Mouse (Mus musculus) left cerebral cortex, postnatal 36 days (tissue): Measurements from ENCODE around the gene Sars2. TPM values are rescaled to one million over a fixed set of nuclear protein-coding genes. Genes with fewer than 3 reads are reported as not detected.

Experiments used
- DNase-seq, 2 experiments: peaks; one replicate each; pipeline ENCODE4 v3.0.0; 2021 to 2022; ENCODE audit warnings: low spot score in 2 of 2, mixed read lengths in 1 of 2
- intact Hi-C: fragments of 180-260 bp; cut with DNase I; formaldehyde crosslinking; loops from one replicate; pipeline ENCODE4 v1.15.1; 2025
- total RNA-seq, 2 experiments: library from RNA; stranded (reverse); gene quantifications; 2 replicates each; pipeline ENCODE4 v1.2.3; 2021

Sars2 gene
- total RNA-seq, 2 experiments from 2014 or later: 14.9 to 15.1 TPM

- intact Hi-C loops: no loop called here
Measured at GRCm38 (mm10) chr7:28722079-28722478, 19.7 kb upstream of the Sars2 start.

DNA sequence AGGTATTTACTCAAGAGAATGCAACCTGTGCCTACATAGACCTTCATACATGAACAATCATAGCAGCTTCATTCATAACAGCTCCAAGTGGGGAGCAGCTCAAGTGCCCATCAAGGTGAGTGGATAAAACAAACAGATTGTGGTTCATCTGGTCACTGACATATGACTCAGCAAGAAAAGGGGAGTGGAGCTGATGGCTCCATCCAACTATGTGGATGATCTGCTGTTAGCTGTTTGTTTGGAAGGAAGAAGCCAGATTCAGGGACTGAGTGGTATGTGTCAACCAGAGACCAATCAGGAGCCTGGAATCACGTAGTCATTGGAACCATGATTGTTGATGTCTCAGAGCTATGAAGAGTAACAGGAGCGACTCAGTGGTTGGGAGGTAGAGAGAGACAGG, 17.2 kb upstream of the Sars2 start:
- intact Hi-C loops: no loop called here
- DNase-seq: no peak

More at GRCm38 (mm10) chr7:28722079-28722478, 19.7 kb upstream of the Sars2 start:
- DNase-seq: no peak

DNA sequence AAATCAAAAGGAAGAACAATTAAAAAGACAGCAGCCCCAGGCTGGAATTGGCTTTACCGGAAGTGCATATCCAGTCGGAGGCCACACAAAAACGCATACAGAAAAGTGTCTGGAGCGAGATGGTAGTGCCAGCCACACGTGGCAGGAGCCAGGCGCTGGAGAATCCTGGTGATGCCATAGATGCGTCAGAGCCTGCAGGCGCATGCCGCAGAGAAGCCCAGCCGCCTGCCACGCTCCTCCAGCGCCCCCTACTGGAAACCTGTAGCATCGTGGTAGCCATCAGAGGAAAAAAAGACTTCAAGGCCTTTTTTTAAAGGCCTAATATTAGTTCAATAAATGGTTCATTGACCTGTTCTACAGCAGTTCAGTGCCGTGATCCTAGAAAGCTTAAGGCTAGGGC, 15.2 kb upstream of the Sars2 start:
- intact Hi-C loops: loop anchor here (2.0 kb wide), 3 partner anchors 126 to 290 kb away; partner anchors contain the start of gene Gmfg
- peak; percentile 76 to 79 for DNase-seq

GRCm38 (mm10) chr7:28727649-28728340, 14.0 kb upstream of the Sars2 start:
- DNase-seq: peak; percentile 28 to 37
- intact Hi-C loops: loop anchor here (2.0 kb wide), 3 partner anchors 127 to 291 kb away; partner anchors contain the start of gene Gmfg

GRCm38 (mm10) chr7:28732341-28733142, 9.2 kb upstream of the Sars2 start:
- intact Hi-C loops: no loop called here
- no peak for DNase-seq

GRCm38 (mm10) chr7:28733211-28733610, 8.6 kb upstream of the Sars2 start:
- intact Hi-C loops: no loop called here
- DNase-seq: no peak

GRCm38 (mm10) chr7:28735701-28736100, 6.1 kb upstream of the Sars2 start:
- DNase-seq: no peak
- intact Hi-C loops: no loop called here

DNA sequence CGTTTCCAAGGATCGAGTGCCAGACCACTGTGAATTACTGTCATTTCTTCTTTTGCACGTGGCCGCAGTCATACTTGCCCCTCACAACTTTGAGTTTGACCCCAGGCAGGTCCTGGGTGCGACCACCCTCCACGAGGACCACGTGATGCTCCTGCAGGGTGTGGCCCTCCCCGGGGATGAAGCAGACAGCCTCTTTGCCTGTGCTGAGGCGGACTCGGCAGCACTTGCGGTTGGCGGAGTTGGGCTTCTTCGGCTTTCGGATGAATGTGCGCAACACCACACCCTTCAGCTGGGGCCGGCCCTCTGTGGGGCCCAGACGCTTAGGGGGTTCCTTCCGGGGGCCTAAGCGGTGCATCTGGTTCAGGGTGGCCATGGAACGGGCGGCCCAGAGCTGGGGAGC, 2.0 kb upstream of the Sars2 start:
- intact Hi-C loops: no loop called here
- no peak for DNase-seq

DNA sequence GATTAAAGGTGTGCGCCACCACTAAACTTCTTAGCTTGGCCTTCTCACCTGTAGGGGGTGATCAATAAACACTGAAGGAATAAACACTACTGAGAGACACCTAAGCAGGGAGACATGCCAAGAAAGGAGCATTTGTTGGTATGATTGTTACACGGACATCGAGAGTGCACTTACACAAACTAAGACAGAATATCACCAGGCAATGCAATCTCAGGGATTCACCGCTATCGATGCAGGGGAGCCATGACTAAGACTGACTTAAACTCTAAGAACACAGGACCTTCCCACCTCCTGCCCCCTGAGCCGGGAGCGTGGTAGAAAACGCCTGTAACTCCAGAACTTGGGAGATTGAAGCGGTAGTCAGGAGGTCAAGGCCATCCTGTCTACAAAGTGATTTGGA, 843 bp upstream of the Sars2 start:
- no peak for DNase-seq
- intact Hi-C loops: no loop called here

DNA sequence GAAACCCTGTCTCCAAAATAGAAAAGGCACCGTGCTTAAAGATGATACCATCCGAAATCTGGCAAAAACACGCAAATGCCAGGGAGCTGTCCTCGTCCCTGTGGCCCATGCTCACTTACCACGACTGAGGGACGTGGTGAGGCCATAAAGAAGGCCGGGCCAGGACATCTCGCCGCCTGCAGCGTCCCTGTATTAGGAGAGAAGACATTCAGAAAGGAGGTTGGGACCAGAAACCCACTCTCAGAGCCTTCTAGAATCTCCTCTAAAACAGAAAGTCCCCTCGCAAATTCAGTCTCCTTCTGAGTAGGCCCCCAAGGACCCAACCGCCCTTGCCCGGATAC, 454 bp upstream of the Sars2 start:
- intact Hi-C loops: no loop called here
- DNase-seq: no peak

DNA sequence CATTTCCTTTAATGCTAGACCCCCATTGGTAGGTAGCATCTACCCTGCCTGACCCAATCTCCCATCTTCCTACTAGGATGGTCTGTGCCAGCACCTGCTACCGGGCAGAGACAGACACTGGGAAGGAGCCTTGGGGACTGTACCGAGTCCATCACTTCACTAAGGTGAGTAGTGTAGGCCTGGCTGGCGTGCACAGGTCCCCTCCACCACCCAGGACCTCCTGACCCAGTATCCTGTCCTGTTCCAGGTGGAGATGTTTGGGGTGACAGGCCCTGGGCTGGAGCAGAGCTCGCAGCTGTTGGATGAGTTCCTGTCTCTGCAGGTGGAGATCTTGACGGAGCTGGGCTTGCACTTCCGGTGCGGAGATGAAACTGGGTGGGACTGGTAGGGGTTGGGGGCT, 8.1 kb downstream of the Sars2 start:
- DNase-seq: no peak
- intact Hi-C loops: no loop called here

DNA sequence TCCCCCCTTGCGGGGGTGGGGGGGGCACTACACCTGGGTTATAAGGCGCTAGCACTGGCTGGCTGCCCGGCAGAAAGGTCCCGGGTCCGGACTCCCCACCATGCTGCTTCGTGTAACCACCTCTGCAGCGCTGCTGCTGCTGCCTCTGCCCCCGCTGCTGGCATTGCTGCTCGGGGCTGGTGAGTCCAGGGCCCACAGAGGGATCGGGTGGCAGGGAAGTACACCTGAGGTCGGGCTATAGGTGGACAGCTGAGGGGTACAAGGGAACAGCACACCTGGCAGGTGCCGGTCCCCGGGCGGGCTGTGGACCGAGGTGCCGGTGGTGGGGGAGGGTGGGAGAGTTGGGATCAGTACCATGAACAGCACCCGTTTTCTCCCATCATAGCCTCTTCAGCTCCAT, 14.3 kb downstream of the Sars2 start, which contains the start of gene Ccer2:
TSS of gene Ccer2 (plus strand) at position 96 of the 400 bp plus-strand sequence.
- intact Hi-C loops: no loop called here
- no peak for DNase-seq

DNA sequence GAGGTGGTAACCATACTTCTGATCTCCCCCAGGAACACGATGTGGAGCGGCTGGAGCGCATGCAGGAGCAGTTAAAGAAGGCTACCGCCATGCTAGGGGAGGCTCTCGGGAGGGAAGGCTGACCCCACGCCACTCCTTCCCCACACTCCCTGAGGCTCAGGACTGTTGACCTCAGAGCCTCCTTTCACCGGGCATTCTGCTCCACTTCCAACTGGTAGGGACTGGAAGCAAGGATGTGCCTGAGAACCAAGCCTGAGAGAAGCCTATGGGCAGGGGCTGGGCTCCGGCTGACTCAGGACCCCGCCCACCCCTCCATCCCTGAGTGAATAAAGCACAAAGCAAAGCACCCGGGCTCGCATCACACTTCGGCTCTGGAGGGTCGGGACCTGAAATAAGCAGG, 16.8 kb downstream of the Sars2 start:
- intact Hi-C loops: no loop called here
- no peak for DNase-seq

DNA sequence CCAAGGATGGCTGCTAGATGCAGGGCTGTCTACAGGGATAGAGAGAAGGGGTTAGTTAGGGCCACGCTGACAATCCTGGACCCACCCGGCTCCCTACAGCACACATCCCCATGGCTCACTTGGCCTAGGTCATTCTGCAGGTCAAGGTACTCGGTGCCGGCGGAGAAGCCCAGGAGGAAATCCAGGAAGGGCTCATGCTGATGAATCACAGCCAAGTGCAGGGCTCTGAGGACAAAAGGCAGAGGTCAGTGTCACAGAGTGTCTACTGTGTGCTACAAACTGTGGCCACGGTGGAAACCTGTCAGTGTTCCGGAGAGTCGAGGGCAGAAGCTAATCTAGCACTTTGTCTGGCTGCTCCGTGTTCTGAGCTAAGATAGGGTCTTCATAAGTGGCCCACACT, 20.1 kb downstream of the Sars2 start:
- DNase-seq: no peak
- intact Hi-C loops: no loop called here

GRCm38 (mm10) chr7:28765211-28765610, 23.4 kb downstream of the Sars2 start:
- intact Hi-C loops: no loop called here
- DNase-seq: no peak

DNA sequence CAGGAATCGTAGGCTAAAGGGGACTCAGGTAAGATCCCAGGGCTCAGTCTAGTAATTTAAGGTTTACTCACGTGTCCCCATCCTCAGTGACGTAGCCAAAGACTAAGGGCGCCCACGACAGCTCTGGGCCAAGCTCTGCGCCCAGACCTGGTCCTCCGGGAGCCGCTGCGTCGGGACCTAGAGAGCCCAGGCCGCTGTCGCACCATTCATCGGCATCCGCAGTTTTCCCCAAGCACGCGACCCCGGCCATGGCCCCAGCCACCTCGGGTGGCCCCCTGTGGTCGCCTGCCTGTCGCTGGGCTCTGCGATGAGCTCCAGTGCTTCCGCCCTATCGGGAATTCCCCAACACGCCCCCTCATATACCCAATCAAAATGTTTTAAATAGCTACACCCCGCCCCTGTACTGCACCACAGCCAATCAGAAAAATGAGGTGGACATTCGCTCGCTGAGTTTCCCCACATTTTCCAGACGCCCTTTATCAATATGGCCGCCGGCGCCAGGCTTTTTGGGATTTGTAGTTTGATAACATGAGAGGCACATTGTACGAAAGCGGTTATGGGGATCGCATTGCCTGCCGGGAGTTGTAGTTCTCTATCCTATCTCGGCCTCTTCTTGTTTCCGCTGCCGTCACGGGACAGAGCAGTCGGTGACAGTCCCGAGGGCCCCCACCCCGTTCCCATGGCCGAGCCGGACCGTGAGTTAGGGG, 24.5 kb downstream of the Sars2 start, which contains the start of gene Sirt2:
TSS of gene Sirt2 (plus strand) at position 563 of the 707 bp plus-strand sequence.
- intact Hi-C loops: no loop called here
- DNase-seq: peak; percentile 98

DNA sequence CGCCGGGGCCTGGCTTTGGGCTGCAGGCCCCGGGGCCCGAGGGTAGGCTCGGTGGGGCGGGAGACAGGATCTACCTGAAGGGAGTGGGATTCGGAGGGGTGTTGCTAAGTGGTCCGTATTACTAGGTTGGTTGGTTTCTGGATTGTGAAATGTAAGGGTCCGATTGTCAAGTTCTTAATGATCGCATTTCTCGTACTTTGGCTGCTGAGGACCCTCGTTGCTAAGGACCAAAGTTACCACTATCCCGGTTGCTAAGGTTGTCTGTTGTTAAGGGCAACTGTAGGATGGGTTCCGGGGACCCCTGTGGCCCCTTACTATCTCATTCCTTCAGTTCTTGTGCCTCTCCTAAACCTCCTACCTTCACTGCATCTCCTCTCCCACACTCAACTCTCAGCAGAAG, 25.1 kb downstream of the Sars2 start:
- DNase-seq: no peak
- intact Hi-C loops: no loop called here

- intact Hi-C loops: no loop called here
- DNase-seq: no peak
Measured at GRCm38 (mm10) chr7:28767462-28767965, 25.7 kb downstream of the Sars2 start, which contains the start of gene Nfkbib. Nfkbib (minus strand) TSS chr7:28767512.

GRCm38 (mm10) chr7:28769414-28769958, 27.7 kb downstream of the Sars2 start:
- intact Hi-C loops: no loop called here
- DNase-seq: no peak

DNA sequence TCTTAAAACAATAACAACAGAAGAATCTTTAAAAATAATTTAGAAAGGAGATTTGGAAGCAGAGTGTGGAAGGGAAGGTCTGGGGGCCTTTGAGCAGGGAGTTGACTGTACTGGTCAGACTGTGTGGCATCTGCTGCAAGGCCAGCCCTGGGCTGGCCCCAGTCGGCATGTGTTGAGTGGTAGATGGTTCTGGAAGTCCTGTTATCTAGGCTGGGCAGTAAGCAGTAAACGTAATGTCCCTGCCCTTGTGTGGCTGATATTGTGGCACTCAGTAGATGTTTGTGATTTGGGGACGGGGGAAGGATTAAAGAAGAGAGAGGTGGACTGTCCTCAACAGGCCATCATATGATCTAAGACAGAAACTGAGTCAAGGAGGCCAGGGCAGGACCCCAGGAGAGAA, 28.5 kb downstream of the Sars2 start:
- intact Hi-C loops: no loop called here

More for the DNA sequence above, 28.5 kb downstream of the Sars2 start:
- no peak for DNase-seq
